Mouse (Mus musculus): ENCODE data around the gene 1110004F10Rik. TPM values are rescaled to one million over a fixed set of nuclear protein-coding genes. Genes with fewer than 3 reads are reported as not detected.

1110004F10Rik gene
- polyA plus RNA-seq (2012; rRNA removed; ENCODE audit: low replicate concordance) = 23.9 and 48.6 TPM in 2 replicates

GRCm38 (mm10) chr7:116039196-116039537 lies at the start of gene 1110004F10Rik:
1110004F10Rik (plus strand) TSS chr7:116039397.

GRCm38 (mm10) chr7:116038511-116038910 lies 686 bp upstream of the 1110004F10Rik start, which contains the start of gene Sox6:
Sox6 (minus strand) TSS chr7:116038796.

GRCm38 (mm10) chr7:116084366-116084765 lies 45.2 kb downstream of the 1110004F10Rik start, which contains the start of gene Gm4353:
Gm4353 (minus strand) TSS chr7:116084635.

Other genes starting within 250 kb of the 1110004F10Rik start
- gene Sox6, start 601 bp upstream of the 1110004F10Rik start, polyA plus RNA-seq (2012; rRNA removed; ENCODE audit: low replicate concordance) = 3.9 and 16.4 TPM in 2 replicates
- gene Gm4353, start 45.2 kb downstream of the 1110004F10Rik start, polyA plus RNA-seq (2012; rRNA removed; ENCODE audit: low replicate concordance) = 0.99 TPM in 2 replicates